Mouse (Mus musculus) adrenal gland, adult 10 weeks (tissue): ENCODE measurements around the gene Gm3591. TPM values are rescaled to one million over a fixed set of nuclear protein-coding genes. Genes with fewer than 3 reads are reported as not detected.

ENCODE experiments used
- polyA plus RNA-seq: library from polyadenylated mRNA; stranded (reverse); fragments of 350-450 nt; fragmentation: Illumina TruSeq; extraction: RNeasy Lipid Tissue Mini Kit (QIAGEN cat#74804); gene quantifications from one replicate; pipeline ENCODE4 v1.2.3, GENCODE M21; 2014; ENCODE audit warnings: low read depth, low replicate concordance

Gm3591 gene
- not detected for polyA plus RNA-seq

DNA sequence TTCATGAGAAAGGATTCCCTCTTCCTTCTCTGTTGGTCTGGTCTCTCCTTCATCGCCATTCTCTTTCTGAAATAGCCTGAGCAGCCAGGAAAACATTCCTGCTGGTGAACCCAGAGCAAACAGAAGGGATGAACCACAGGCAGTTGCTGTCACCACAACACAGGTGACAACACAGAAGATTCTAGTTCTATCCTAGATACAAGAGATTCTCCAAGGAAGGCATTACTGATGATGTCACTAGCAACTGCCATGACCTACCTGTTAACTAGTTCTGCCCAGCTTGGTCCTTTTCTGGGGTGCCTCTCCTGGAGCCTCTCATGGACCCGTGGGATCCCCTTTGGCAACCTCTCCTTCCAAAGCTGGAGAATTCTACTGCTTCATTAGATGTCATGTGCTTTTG is at the start of gene Gm3591:
Gene Gm3591, minus strand, starts transcription at position 101 of the 400 bp plus-strand sequence.

DNA sequence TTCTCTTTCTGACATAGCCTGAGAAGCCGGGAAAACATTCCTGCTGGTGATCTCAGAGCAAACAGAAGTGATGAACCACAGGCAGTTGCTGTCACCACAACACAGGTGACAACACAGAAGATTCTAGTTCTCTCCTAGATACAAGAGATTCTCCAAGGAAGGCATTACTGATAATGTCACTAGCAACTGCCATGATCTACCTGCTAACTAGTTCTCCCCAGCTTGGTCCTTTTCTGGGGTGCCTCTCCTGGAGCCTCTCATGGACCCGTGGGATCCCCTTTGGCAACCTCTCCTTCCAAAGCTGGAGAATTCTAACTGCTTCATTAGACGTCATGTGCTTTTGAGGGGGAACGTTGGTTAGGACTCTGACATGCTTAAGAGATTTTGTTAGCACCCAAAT is 32.2 kb upstream of the Gm3591 start, which contains the start of gene Gm3594:
Gene Gm3594, minus strand, starts transcription at position 101 of the 400 bp plus-strand sequence.

DNA sequence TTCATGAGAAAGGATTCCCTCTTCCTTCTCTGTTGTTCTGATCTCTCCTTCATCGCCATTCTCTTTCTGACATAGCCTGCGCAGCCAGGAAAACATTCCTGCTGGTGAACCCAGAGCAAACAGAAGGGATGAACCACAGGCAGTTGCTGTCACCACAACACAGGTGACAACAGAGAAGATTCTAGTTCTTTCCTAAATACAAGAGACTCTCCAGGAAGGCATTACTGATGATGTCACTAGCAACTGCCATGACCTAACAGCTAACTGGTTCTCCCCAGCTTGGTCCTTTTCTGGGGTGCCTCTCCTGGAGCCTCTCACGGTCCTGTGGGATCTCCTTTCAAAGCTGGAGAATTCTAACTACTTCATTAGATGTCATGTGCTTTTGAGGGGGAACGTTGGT is 22.1 kb downstream of the Gm3591 start, which contains the start of gene Gm16440:
Gene Gm16440, minus strand, starts transcription at position 101 of the 400 bp plus-strand sequence.

Other genes with a start within 250 kb of the Gm3591 start
- gene Gm21560, start 193.2 kb downstream of the Gm3591 start, polyA plus RNA-seq, result not detected
- not detected for gene Gm3411, start 125.2 kb downstream of the Gm3591 start, polyA plus RNA-seq
- not detected for gene Gm21103, start 107.6 kb downstream of the Gm3591 start, polyA plus RNA-seq
- gene Gm3618, start 68.8 kb downstream of the Gm3591 start, polyA plus RNA-seq, result not detected
- gene Gm16440, start 22.2 kb downstream of the Gm3591 start, polyA plus RNA-seq, result not detected
- not detected for gene Gm3594, start 32.1 kb upstream of the Gm3591 start, polyA plus RNA-seq
- not detected for gene Gm8356, start 124.8 kb upstream of the Gm3591 start, polyA plus RNA-seq
- gene Gm3629, start 178.1 kb upstream of the Gm3591 start, polyA plus RNA-seq, result not detected
- not detected for gene Gm3460, start 209.9 kb upstream of the Gm3591 start, polyA plus RNA-seq